Mouse (Mus musculus): ENCODE data around the gene Wdr66.

DNA sequence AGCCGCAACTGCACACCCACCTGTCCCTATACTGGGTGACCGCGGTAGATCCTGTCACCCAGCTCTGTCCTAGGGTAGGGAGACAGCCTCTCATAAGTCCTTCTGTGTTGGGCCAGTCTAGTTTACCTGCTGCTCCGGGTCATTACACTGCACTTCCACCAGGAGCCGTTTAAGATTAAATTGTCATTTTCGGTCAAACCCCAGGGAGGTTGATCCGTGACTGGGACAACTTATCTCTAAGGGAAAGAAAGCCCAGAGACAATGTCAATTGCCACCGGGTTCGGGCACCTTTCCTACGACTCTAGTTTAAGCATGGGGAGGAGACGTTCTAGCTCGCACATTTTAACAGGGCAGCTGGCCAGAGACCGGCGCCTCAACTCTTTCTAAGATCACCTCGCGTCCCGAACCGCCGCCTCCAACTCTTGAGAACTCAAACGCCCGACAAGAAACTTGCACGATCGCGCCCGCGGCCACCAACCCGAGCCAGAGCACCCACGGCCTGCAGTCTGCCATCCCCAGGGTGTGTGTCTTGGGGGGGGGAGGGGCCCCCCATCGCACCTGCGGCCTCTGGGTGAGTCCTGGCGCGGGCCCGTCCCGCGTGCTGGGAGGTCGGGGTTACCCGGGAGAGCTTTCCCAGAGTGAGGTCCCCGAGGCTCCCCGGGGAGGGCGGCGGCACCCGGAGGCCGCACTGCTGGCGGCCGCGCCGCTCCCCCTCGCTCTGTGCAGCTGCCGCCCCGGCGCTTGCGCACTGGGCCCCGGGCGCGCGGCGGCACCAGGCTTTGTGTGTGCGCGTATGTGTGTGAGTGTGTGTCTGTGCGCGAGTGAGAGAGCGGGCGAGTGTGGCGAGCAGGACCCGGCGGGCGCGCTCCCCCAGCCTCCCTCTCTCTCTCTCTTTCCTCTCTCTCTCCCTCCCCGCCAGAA lies 92.1 kb downstream of the Wdr66 start, which contains the start of gene Bcl7a:
- TF ChIP-seq POLR2A (IDR thresholded peaks at IDR 0.05; ENCODE audit: control insufficient read depth, low read depth, low read length) (peak; percentile 31), CTCF (IDR thresholded peaks at IDR 0.05; ENCODE audit: control insufficient read depth, insufficient read depth, insufficient replicate concordance, low read depth, low read length) (no peak; the same call in 1 of the 2 replicates)

Data from testis, adult 2 months (tissue).